Mouse (Mus musculus): Measurements from ENCODE around the gene Mapk7.

Mapk7 gene

GRCm38 (mm10) chr11:61490944-61491520, 3.2 kb downstream of the Mapk7 start:
- no peak for DNase-seq (ENCODE audit: extremely low read depth, low read depth)

GRCm38 (mm10) chr11:61489874-61490273, 4.3 kb downstream of the Mapk7 start:
- DNase-seq (ENCODE audit: extremely low read depth, low read depth): no peak

GRCm38 (mm10) chr11:61489085-61489484, 5.1 kb downstream of the Mapk7 start:
- no peak for DNase-seq (ENCODE audit: extremely low read depth, low read depth)

GRCm38 (mm10) chr11:61487936-61488335, 6.3 kb downstream of the Mapk7 start:
- DNase-seq (ENCODE audit: extremely low read depth, low read depth): no peak

- no peak for DNase-seq (ENCODE audit: extremely low read depth, low read depth)
These were observed 6.8 kb downstream of the Mapk7 start for GRCm38 (mm10) chr11:61487401-61487800.

- no peak for DNase-seq (ENCODE audit: extremely low read depth, low read depth)
These were observed 7.6 kb downstream of the Mapk7 start for GRCm38 (mm10) chr11:61486458-61487219.

GRCm38 (mm10) chr11:61485541-61486457, 8.4 kb downstream of the Mapk7 start:
- no peak for DNase-seq (ENCODE audit: extremely low read depth, low read depth)

GRCm38 (mm10) chr11:61484613-61485540, 9.3 kb downstream of the Mapk7 start, which contains the start of gene Mfap4:
Gene Mfap4, plus strand, starts transcription at chr11:61485431.
- DNase-seq (ENCODE audit: extremely low read depth, low read depth): no peak

- no peak for DNase-seq (ENCODE audit: extremely low read depth, low read depth)
These were observed 10.0 kb downstream of the Mapk7 start for GRCm38 (mm10) chr11:61484256-61484612.

- no peak for DNase-seq (ENCODE audit: extremely low read depth, low read depth)
These were observed 10.9 kb downstream of the Mapk7 start for GRCm38 (mm10) chr11:61483226-61483845.

GRCm38 (mm10) chr11:61481239-61482090, 12.7 kb downstream of the Mapk7 start:
- DNase-seq (ENCODE audit: extremely low read depth, low read depth): no peak

- no peak for DNase-seq (ENCODE audit: extremely low read depth, low read depth)
These were observed 15.4 kb downstream of the Mapk7 start for GRCm38 (mm10) chr11:61478788-61479187.

GRCm38 (mm10) chr11:61477566-61478508, 16.4 kb downstream of the Mapk7 start:
- no peak for DNase-seq (ENCODE audit: extremely low read depth, low read depth)

- no peak for DNase-seq (ENCODE audit: extremely low read depth, low read depth)
These were observed 17.3 kb downstream of the Mapk7 start for GRCm38 (mm10) chr11:61476786-61477382.

GRCm38 (mm10) chr11:61473630-61474029, 20.6 kb downstream of the Mapk7 start:
- DNase-seq (ENCODE audit: extremely low read depth, low read depth): no peak

GRCm38 (mm10) chr11:61470880-61471279, 23.3 kb downstream of the Mapk7 start:
- DNase-seq (ENCODE audit: extremely low read depth, low read depth): no peak

GRCm38 (mm10) chr11:61469317-61469917, 24.8 kb downstream of the Mapk7 start:
- no peak for DNase-seq (ENCODE audit: extremely low read depth, low read depth)

GRCm38 (mm10) chr11:61468534-61468933, 25.7 kb downstream of the Mapk7 start:
- DNase-seq (ENCODE audit: extremely low read depth, low read depth): no peak

Measured in MEL-GATA-1-ER (cell line).